Mouse (Mus musculus) CH12.LX (cell line): ENCODE data around the gene Pip4k2c.

Source experiments
- MAX ChIP-seq: IDR thresholded peaks from 2 replicates; pipeline ENCODE4 v1.6.1; 2011; ENCODE audit warnings: low read length, improper control_type of control experiment
- POLR2A ChIP-seq: IDR thresholded peaks from 2 replicates; pipeline ENCODE4 v1.6.1; 2011; ENCODE audit warnings: low read depth, mild to moderate bottlenecking, improper control_type of control experiment, low read length

- TF ChIP-seq MAX = no peak
- no peak for TF ChIP-seq POLR2A
Observed at GRCm38 (mm10) chr10:127181566-127181965, 29.8 kb downstream of the Pip4k2c start.
